Mouse (Mus musculus): Measurements from ENCODE around the gene Gnb1l.

DNA sequence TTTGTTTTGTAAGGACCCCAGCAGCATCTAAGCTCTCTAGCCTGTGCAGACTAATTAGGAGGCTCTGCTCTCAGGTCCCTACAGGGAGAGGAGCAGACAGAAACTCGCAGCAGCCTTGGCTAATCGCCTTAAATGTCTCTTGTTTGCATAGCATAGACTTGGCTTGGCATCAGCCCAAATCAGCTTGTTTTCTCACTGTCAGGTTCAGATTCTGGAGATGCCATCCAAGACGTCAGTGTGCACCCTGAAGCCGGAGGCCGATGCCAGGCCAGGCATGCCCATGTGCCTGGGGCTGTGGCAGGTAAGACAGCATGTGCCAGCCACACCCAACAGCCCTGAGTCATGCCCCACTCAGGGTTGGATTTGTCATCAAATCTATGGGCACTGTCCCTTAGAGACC lies 49.4 kb downstream of the Gnb1l start:
- TF ChIP-seq EP300 (IDR thresholded peaks at IDR 0.05; ENCODE audit: low read depth): no peak
- no peak for TF ChIP-seq CTCF (IDR thresholded peaks at IDR 0.05; ENCODE audit: low read depth)

All from liver, embryonic 14.5 days (tissue).